Mouse (Mus musculus) embryonic facial prominence, embryonic 11.5 days (tissue): Measurements from ENCODE around the gene Laptm5. TPM values are rescaled to one million over a fixed set of nuclear protein-coding genes. Genes with fewer than 3 reads are reported as not detected.
A peak's percentile ranks its signal among the peaks of the same experiment; 100 is the strongest.

ENCODE experiments used
- ATAC-seq: fragments of 200-750 bp; cut with Nextera tagmentation; replicated peaks from 2 replicates; pipeline ENCODE4 v1.8.0; 2017; ENCODE audit warnings: low read depth; ENCODE audit not compliant: insufficient number of reproducible peaks, low FRiP score, low TSS enrichment
- DNase-seq: peaks from one replicate; pipeline ENCODE4 v3.0.0-alpha.2; 2015; ENCODE audit warnings: low spot score
- H3K27ac ChIP-seq: fragments of 300-500 bp; sonication (generic); replicated peaks from 2 replicates; pipeline ENCODE4 v1.5.1; 2014; ENCODE audit warnings: mild to moderate bottlenecking, low read depth, low read length, control low read depth
- H3K27me3 ChIP-seq: fragments of 300-500 bp; sonication (generic); 2 replicates; pipeline ENCODE4 v1.6.1; 2014; ENCODE audit warnings: mild to moderate bottlenecking, low read length, moderate library complexity, mixed read lengths; ENCODE audit not compliant: control insufficient read depth, insufficient read depth
- H3K36me3 ChIP-seq: fragments of 300-500 bp; sonication (generic); replicated peaks from 2 replicates; pipeline ENCODE4 v1.6.1; 2014; ENCODE audit warnings: low read depth, mild to moderate bottlenecking, low read length, moderate library complexity, mixed read lengths; ENCODE audit not compliant: control insufficient read depth, insufficient read depth
- H3K4me1 ChIP-seq: fragments of 300-500 bp; sonication (generic); 2 replicates; pipeline ENCODE4 v1.6.1; 2014; ENCODE audit warnings: low read length, mixed read lengths; ENCODE audit not compliant: control insufficient read depth, insufficient read depth
- H3K4me2 ChIP-seq: fragments of 300-500 bp; sonication (generic); 2 replicates; pipeline ENCODE4 v1.6.1; 2014; ENCODE audit warnings: low read depth, mild to moderate bottlenecking, control low read depth, low read length, moderate library complexity
- H3K4me3 ChIP-seq: fragments of 300-500 bp; sonication (generic); 2 replicates; pipeline ENCODE4 v1.5.1; 2014; ENCODE audit warnings: low read depth, low read length, control low read depth
- H3K9ac ChIP-seq: fragments of 300-500 bp; sonication (generic); replicated peaks from 2 replicates; pipeline ENCODE4 v1.6.1; 2014; ENCODE audit warnings: mild to moderate bottlenecking, control low read depth, low read length
- H3K9me3 ChIP-seq: fragments of 300-500 bp; sonication (generic); replicated peaks from 2 replicates; pipeline ENCODE4 v1.6.1; 2016; ENCODE audit warnings: mild to moderate bottlenecking, low read length, inconsistent platforms, mixed read lengths; ENCODE audit not compliant: control insufficient read depth
- WGBS: fragments of 180-500 bp; shearing (Covaris S2); extraction: QIAGEN DNeasy Blood & Tissue Kit; methylation state at CpG from one replicate; pipeline ENCODE4 v1.1.7; 2014; 5-methylcytosine and 5-hydroxymethylcytosine counted together
- polyA plus RNA-seq: library from polyadenylated mRNA; unstranded; fragments of >200 nt; fragmentation: Nextera tagmentation; extraction: Ambion mirVana; gene quantifications from 2 replicates; pipeline ENCODE4 v1.2.1, GENCODE M21; 2014

The Laptm5 gene
- polyA plus RNA-seq, 1 experiment from 2014 or later: 25.4 TPM

- H3K4me2 ChIP-seq: no peak overlapping the region
- no peaks in the 10 kb centered on the region for H3K9me3 ChIP-seq
- no peaks in the 10 kb centered on the region for H3K4me1 ChIP-seq
- no peak for ATAC-seq
- 54% methylated on average over 6 of the region's 6 CpGs for WGBS
- H3K4me3 ChIP-seq: no peak overlapping the region
- H3K36me3 ChIP-seq: no peaks in the 10 kb centered on the region
- DNase-seq: no peak
- no peaks in the 10 kb centered on the region for H3K27me3 ChIP-seq
- no peak overlapping the region for H3K27ac ChIP-seq
- H3K9ac ChIP-seq: no peak overlapping the region
Measured at GRCm38 (mm10) chr4:130959678-130960077, 46.8 kb downstream of the Laptm5 start.

- Histone ChIP-seq H3K9me3 (no peaks in the 10 kb centered on the region), H3K36me3 (no peaks in the 10 kb centered on the region), H3K4me2 (no peak overlapping the region), H3K4me1 (no peaks in the 10 kb centered on the region), H3K27ac (no peak overlapping the region), H3K27me3 (no peaks in the 10 kb centered on the region), H3K4me3 (no peak overlapping the region), H3K9ac (no peak overlapping the region)
- ATAC-seq (0 out of 2 replicates have a peak, but pooled peaks have one; percentile 37), DNase-seq (peak; percentile 85)
- 32% methylated on average over 9 of the region's 9 CpGs for WGBS
Measured at GRCm38 (mm10) chr4:130960118-130960734, 47.3 kb downstream of the Laptm5 start.

- DNase-seq (no peak), ATAC-seq (no peak)
- no peaks in the 10 kb centered on the region; the same call in 1 of the 2 replicates for H3K27me3 ChIP-seq
- H3K4me3 ChIP-seq: no peak overlapping the region
- 98% methylated on average over 1 of the region's 1 CpGs for WGBS
- H3K9ac ChIP-seq: no peak overlapping the region
- no peaks in the 10 kb centered on the region for H3K36me3 ChIP-seq
- H3K9me3 ChIP-seq: no peaks in the 10 kb centered on the region
- H3K4me2 ChIP-seq: no peak overlapping the region
- H3K4me1 ChIP-seq: no peaks in the 10 kb centered on the region
- H3K27ac ChIP-seq: no peak overlapping the region
Measured at GRCm38 (mm10) chr4:130971278-130971677, 58.4 kb downstream of the Laptm5 start.

- Histone ChIP-seq H3K9me3 (no peaks in the 10 kb centered on the region), H3K27me3 (no peaks in the 10 kb centered on the region; the same call in 1 of the 2 replicates), H3K9ac (no peak overlapping the region), H3K36me3 (no peaks in the 10 kb centered on the region), H3K4me3 (no peak overlapping the region), H3K27ac (no peak overlapping the region), H3K4me1 (no peaks in the 10 kb centered on the region), H3K4me2 (no peak overlapping the region)
- ATAC-seq (no peak), DNase-seq (no peak)
- 83% methylated on average over 5 of the region's 5 CpGs for WGBS
Measured at GRCm38 (mm10) chr4:130972421-130972829, 59.5 kb downstream of the Laptm5 start.

GRCm38 (mm10) chr4:130973332-130974263 lies 60.7 kb downstream of the Laptm5 start:
- ATAC-seq (no peak), DNase-seq (no peak)
- H3K36me3 ChIP-seq: no peaks in the 10 kb centered on the region
- no peak overlapping the region for H3K4me2 ChIP-seq
- 66% methylated on average over 19 of the region's 19 CpGs for WGBS
- no peak overlapping the region for H3K27ac ChIP-seq
- no peaks in the 10 kb centered on the region; the same call in 1 of the 2 replicates for H3K27me3 ChIP-seq
- no peak overlapping the region for H3K4me3 ChIP-seq
- no peaks in the 10 kb centered on the region for H3K4me1 ChIP-seq
- H3K9me3 ChIP-seq: no peaks in the 10 kb centered on the region
- H3K9ac ChIP-seq: no peak overlapping the region

GRCm38 (mm10) chr4:130978981-130979380 lies 66.1 kb downstream of the Laptm5 start:
- Histone ChIP-seq H3K4me3 (no peak overlapping the region), H3K9me3 (no peaks in the 10 kb centered on the region), H3K27me3 (no peaks in the 10 kb centered on the region; the same call in 1 of the 2 replicates), H3K4me2 (no peak overlapping the region), H3K9ac (no peak overlapping the region), H3K27ac (no peak overlapping the region), H3K36me3 (no peaks in the 10 kb centered on the region), H3K4me1 (no peaks in the 10 kb centered on the region)
- ATAC-seq: no peak
- no peak for DNase-seq
- 70% methylated on average over 3 of the region's 3 CpGs for WGBS

GRCm38 (mm10) chr4:130984416-130985182 lies 71.7 kb downstream of the Laptm5 start:
- Histone ChIP-seq H3K9ac (no peak overlapping the region), H3K4me3 (no peak overlapping the region), H3K27ac (no peak overlapping the region), H3K36me3 (no peaks in the 10 kb centered on the region), H3K9me3 (no peaks in the 10 kb centered on the region), H3K27me3 (no peaks in the 10 kb centered on the region), H3K4me2 (no peak overlapping the region), H3K4me1 (no peaks in the 10 kb centered on the region)
- ATAC-seq: no peak
- DNase-seq: peak; percentile 19
- 46% methylated on average over 17 of the region's 17 CpGs for WGBS
